Comparison of ENCODE assay signal across 9 mouse cellular contexts in the genomic region with DNA sequence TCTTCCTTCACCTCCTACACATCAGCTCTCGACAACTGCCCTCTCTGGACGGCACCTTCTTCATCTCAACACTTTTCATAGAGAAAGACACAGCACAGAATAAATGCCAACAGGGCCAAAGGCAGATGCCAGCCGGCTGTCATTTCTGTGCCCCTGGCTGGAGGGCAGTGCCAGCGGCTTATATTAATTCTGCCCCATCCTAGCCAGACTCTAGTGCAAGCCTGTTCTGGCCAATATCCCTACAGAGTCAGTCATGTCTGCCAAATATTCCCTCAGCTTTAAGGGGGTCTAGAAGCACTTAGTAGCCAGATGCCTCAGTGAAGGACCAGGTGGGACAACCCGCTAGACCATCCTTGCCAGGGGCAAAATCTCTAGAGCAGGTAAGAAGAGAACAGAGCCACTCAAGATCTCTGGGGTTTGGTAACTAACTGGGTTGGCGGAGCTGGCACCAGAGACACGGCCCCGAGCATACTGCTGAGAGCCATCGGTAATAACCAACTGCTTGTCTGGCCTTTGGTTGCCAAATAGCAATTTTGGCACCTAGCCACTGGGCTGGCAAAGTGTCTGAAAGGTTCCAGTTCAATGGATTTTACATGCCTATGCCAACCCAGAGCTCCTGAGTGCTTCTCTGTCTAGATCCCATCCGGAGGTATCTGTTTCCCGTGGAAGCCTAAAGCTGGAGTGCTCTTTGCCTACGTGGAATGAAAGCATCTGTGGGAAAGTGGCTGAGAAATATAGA.
DNase-seq lines count a peak whose midpoint lies in the region; ATAC-seq and TF ChIP-seq lines count a peak whose summit lies in the region.
"Had no signal": no experiment of that assay in that cellular context is flagged by ENCODE, and none has a peak within 500 bp of the region (broad histone marks: within the 10 kb centered on the region; RNA-seq: fewer than 3 reads in every experiment).

No protein-coding gene starts in this region.

- intact Hi-C loops in heart, adult 2 months (cut with DNase I), result no loop called here

- H3K27ac ChIP-seq in liver, adult 2 months (replicated peaks; ENCODE audit: insufficient read depth, low read depth, low read length), result no peak overlapping the region
- H3K27ac ChIP-seq in liver, embryonic 11.5 days (ENCODE audit: low read depth, low read length), result no peak overlapping the region
- no peak overlapping the region for H3K27ac ChIP-seq in heart, adult 2 months
- H3K27ac ChIP-seq: neural tube, embryonic 12.5 days had no signal

- no peaks in the 10 kb centered on the region for H3K4me1 ChIP-seq in liver, adult 2 months (ENCODE audit: control insufficient read depth, insufficient read depth, low read length)
- no peaks in the 10 kb centered on the region for H3K4me1 ChIP-seq in liver, embryonic 11.5 days (replicated peaks; ENCODE audit: control insufficient read depth, insufficient read depth, low read length)
- H3K4me1 ChIP-seq in heart, adult 2 months (ENCODE audit: control insufficient read depth, insufficient read depth, low read length), result peaks cover 1% of the 10 kb centered on the region; the same call in 1 of the 2 replicates
- H3K4me1 ChIP-seq: neural tube, embryonic 12.5 days had no signal

- H3K9ac ChIP-seq in liver, adult 2 months (ENCODE audit: low read depth, low read length), result no peak overlapping the region
- no peak overlapping the region for H3K9ac ChIP-seq in liver, embryonic 11.5 days (ENCODE audit: low read depth, low read length)
- H3K9ac ChIP-seq in heart, adult 2 months (ENCODE audit: low read depth, low read length), result no peak overlapping the region
- H3K9ac ChIP-seq: neural tube, embryonic 12.5 days had no signal

- no peaks in the 10 kb centered on the region for H3K27me3 ChIP-seq in liver, adult 2 months (ENCODE audit: control insufficient read depth, insufficient read depth, low read length)
- H3K27me3 ChIP-seq in liver, embryonic 11.5 days (replicated peaks; ENCODE audit: control insufficient read depth, insufficient read depth, low read length), result no peaks in the 10 kb centered on the region
- H3K27me3 ChIP-seq in heart, adult 2 months (ENCODE audit: control insufficient read depth, insufficient read depth, low read length), result no peaks in the 10 kb centered on the region
- H3K27me3 ChIP-seq: neural tube, embryonic 12.5 days had no signal

- DNase-seq in liver, adult 2 months (ENCODE audit: extremely low read depth, low read depth, low spot score), result peak; percentile 69
- DNase-seq in liver, embryonic 11.5 days (ENCODE audit: low spot score), result no peak
- DNase-seq in adrenal gland, postnatal 10 days, result peak; percentile 76
- DNase-seq in brain, embryonic 18.5 days (ENCODE audit: low read depth, low spot score), result peak; percentile 14
- peak; percentile 58 for DNase-seq in gonadal fat pad, adult 2 months (ENCODE audit: low read depth)
- no peak for DNase-seq in spleen, postnatal 36 days (ENCODE audit: low spot score in 2 of 2)
- DNase-seq in heart, adult 2 months, result no peak

- no peak overlapping the region for H3K4me3 ChIP-seq in liver, adult 2 months (ENCODE audit: insufficient read depth, low read depth, low read length)
- no peak overlapping the region for H3K4me3 ChIP-seq in liver, embryonic 11.5 days (ENCODE audit: low read depth, low read length)
- H3K4me3 ChIP-seq in heart, adult 2 months, result no peak overlapping the region
- H3K4me3 ChIP-seq: neural tube, embryonic 12.5 days had no signal

- no peak for TF ChIP-seq CTCF in liver, adult 2 months (IDR thresholded peaks at IDR 0.05; ENCODE audit: low read depth, low read length)
- no peak for TF ChIP-seq CTCF in heart, adult 2 months (IDR thresholded peaks at IDR 0.05)

- no peaks in the 10 kb centered on the region for H3K79me2 ChIP-seq in liver, adult 2 months (ENCODE audit: control insufficient read depth, insufficient read depth, low read length)
- no peaks in the 10 kb centered on the region for H3K79me2 ChIP-seq in heart, adult 2 months (replicated peaks; ENCODE audit: control insufficient read depth, insufficient read depth, low read length)

- no peak for ATAC-seq in liver, embryonic 11.5 days (replicated peaks; ENCODE audit: low FRiP score)
- ATAC-seq: lung, postnatal 0 days had no signal

- H3K9me3 ChIP-seq in liver, embryonic 11.5 days (ENCODE audit: control insufficient read depth, low read length), result no peaks in the 10 kb centered on the region
- H3K9me3 ChIP-seq: neural tube, embryonic 12.5 days had no signal

- no peaks in the 10 kb centered on the region for H3K36me3 ChIP-seq in liver, adult 2 months (ENCODE audit: control insufficient read depth, insufficient read depth, low read length)
- H3K36me3 ChIP-seq in liver, embryonic 11.5 days (ENCODE audit: control insufficient read depth, insufficient read depth, low read length), result no peaks in the 10 kb centered on the region; the same call in 1 of the 2 replicates
- H3K36me3 ChIP-seq in heart, adult 2 months (ENCODE audit: control insufficient read depth, insufficient read depth, low read length), result no peaks in the 10 kb centered on the region
- H3K36me3 ChIP-seq: neural tube, embryonic 12.5 days had no signal

- 69% methylated on average over 12 of the region's 12 CpGs for WGBS in liver, adult 2 months
- WGBS in liver, embryonic 11.5 days, result 88% methylated on average over 12 of the region's 12 CpGs
- 92% methylated on average over 12 of the region's 12 CpGs for WGBS in heart, adult 2 months

- no peak for TF ChIP-seq EP300 in heart, adult 2 months (IDR thresholded peaks at IDR 0.05; ENCODE audit: insufficient read depth, low read depth, low read length)

- H3K4me2 ChIP-seq in liver, embryonic 11.5 days, result no peak overlapping the region
- H3K4me2 ChIP-seq: neural tube, embryonic 12.5 days had no signal

- TF ChIP-seq POLR2A in liver, adult 2 months (IDR thresholded peaks at IDR 0.05; ENCODE audit: extremely low read depth, insufficient read depth, low read length), result no peak
- no peak for TF ChIP-seq POLR2A in heart, adult 2 months (IDR thresholded peaks at IDR 0.05; ENCODE audit: insufficient read depth, low read depth, low read length)

Comparison
In these comparisons a context has a peak if more than half of its experiments do, and no peak if none do; other contexts are left out.
1. DNase-seq: peak in liver, adult 2 months (single experiment), adrenal gland, postnatal 10 days (single experiment), brain, embryonic 18.5 days (single experiment) and gonadal fat pad, adult 2 months (single experiment); none in liver, embryonic 11.5 days (single experiment), spleen, postnatal 36 days (0 of 2) and heart, adult 2 months (0 of 2).